Mouse (Mus musculus): ENCODE measurements around the gene Nprl3. TPM values are rescaled to one million over a fixed set of nuclear protein-coding genes. Genes with fewer than 3 reads are reported as not detected.

Gene Nprl3
- total RNA-seq, 2 experiments from 2014 or later = 17.8 to 19.2 TPM

- no peak for DNase-seq
- intact Hi-C loops (cut with DNase I; ENCODE audit: low total_unique reads) = no loop called here
These were observed 14.4 kb downstream of the Nprl3 start for GRCm38 (mm10) chr11:32253121-32253520.

- no peak for DNase-seq
These were observed 16.4 kb downstream of the Nprl3 start for GRCm38 (mm10) chr11:32250880-32251763.

GRCm38 (mm10) chr11:32248350-32248749 lies 19.2 kb downstream of the Nprl3 start:
- intact Hi-C loops (cut with DNase I; ENCODE audit: low total_unique reads) = no loop called here
- no peak for DNase-seq

More at GRCm38 (mm10) chr11:32250880-32251763, 16.4 kb downstream of the Nprl3 start:
- intact Hi-C loops (cut with DNase I; ENCODE audit: low total_unique reads) = no loop called here

GRCm38 (mm10) chr11:32247068-32247467 lies 20.4 kb downstream of the Nprl3 start:
- DNase-seq = no peak
- intact Hi-C loops (cut with DNase I; ENCODE audit: low total_unique reads) = no loop called here

- intact Hi-C loops (cut with DNase I; ENCODE audit: low total_unique reads) = no loop called here
- no peak for DNase-seq
These were observed 21.9 kb downstream of the Nprl3 start for GRCm38 (mm10) chr11:32245614-32246013.

GRCm38 (mm10) chr11:32244617-32245016 lies 22.9 kb downstream of the Nprl3 start:
- intact Hi-C loops (cut with DNase I; ENCODE audit: low total_unique reads) = loop anchor here (5.0 kb wide), 1 partner anchor 47 kb away; no protein-coding TSS in a partner anchor
- no peak for DNase-seq

GRCm38 (mm10) chr11:32244064-32244463 lies 23.4 kb downstream of the Nprl3 start:
- DNase-seq = peak; percentile 69
- intact Hi-C loops (cut with DNase I; ENCODE audit: low total_unique reads) = loop anchor here (5.0 kb wide), 1 partner anchor 47 kb away; no protein-coding TSS in a partner anchor

- no peak for DNase-seq
- intact Hi-C loops (cut with DNase I; ENCODE audit: low total_unique reads) = loop anchor here (5.0 kb wide), 1 partner anchor 46 kb away; no protein-coding TSS in a partner anchor
These were observed 24.1 kb downstream of the Nprl3 start for GRCm38 (mm10) chr11:32243205-32243955.

GRCm38 (mm10) chr11:32242209-32242608 lies 25.3 kb downstream of the Nprl3 start:
- intact Hi-C loops (cut with DNase I; ENCODE audit: low total_unique reads) = loop anchor here (5.0 kb wide), 1 partner anchor 45 kb away; no protein-coding TSS in a partner anchor
- no peak for DNase-seq

GRCm38 (mm10) chr11:32241391-32241790 lies 26.1 kb downstream of the Nprl3 start:
- no peak for DNase-seq
- intact Hi-C loops (cut with DNase I; ENCODE audit: low total_unique reads) = loop anchor here (1.0 to 5.0 kb wide), 2 partner anchors 27 to 44 kb away; no protein-coding TSS in a partner anchor

GRCm38 (mm10) chr11:32238093-32238860 lies 29.2 kb downstream of the Nprl3 start:
- DNase-seq = peak; percentile 57
- intact Hi-C loops (cut with DNase I; ENCODE audit: low total_unique reads) = no loop called here

- intact Hi-C loops (cut with DNase I; ENCODE audit: low total_unique reads) = loop anchor here (2.0 kb wide), 1 partner anchor 19 kb away; no protein-coding TSS in a partner anchor
- no peak for DNase-seq
These were observed 30.1 kb downstream of the Nprl3 start for GRCm38 (mm10) chr11:32237411-32237795.

- intact Hi-C loops (cut with DNase I; ENCODE audit: low total_unique reads) = loop anchor here (2.0 kb wide), 1 partner anchor 18 kb away; no protein-coding TSS in a partner anchor
- peak; percentile 73 for DNase-seq
These were observed 30.6 kb downstream of the Nprl3 start for GRCm38 (mm10) chr11:32236712-32237410.

GRCm38 (mm10) chr11:32236132-32236531 lies 31.4 kb downstream of the Nprl3 start:
- intact Hi-C loops (cut with DNase I; ENCODE audit: low total_unique reads) = loop anchor here (2.0 kb wide), 1 partner anchor 17 kb away; no protein-coding TSS in a partner anchor

GRCm38 (mm10) chr11:32235646-32236045 lies 31.9 kb downstream of the Nprl3 start:
- peak; percentile 86 for DNase-seq
- intact Hi-C loops (cut with DNase I; ENCODE audit: low total_unique reads) = loop anchor here (2.0 kb wide), 1 partner anchor 17 kb away; no protein-coding TSS in a partner anchor

More at GRCm38 (mm10) chr11:32236132-32236531, 31.4 kb downstream of the Nprl3 start:
- DNase-seq = no peak

GRCm38 (mm10) chr11:32234816-32235485 lies 32.6 kb downstream of the Nprl3 start:
- intact Hi-C loops (cut with DNase I; ENCODE audit: low total_unique reads) = no loop called here
- no peak for DNase-seq

- peak; percentile 44 for DNase-seq
- intact Hi-C loops (cut with DNase I; ENCODE audit: low total_unique reads) = no loop called here
These were observed 33.6 kb downstream of the Nprl3 start for GRCm38 (mm10) chr11:32233895-32234294.

- intact Hi-C loops (cut with DNase I; ENCODE audit: low total_unique reads) = no loop called here
- DNase-seq = no peak
These were observed 34.7 kb downstream of the Nprl3 start for GRCm38 (mm10) chr11:32232848-32233247.

Measured in gastrocnemius, postnatal 14 days (tissue).